Mouse (Mus musculus) heart, adult 2 months (tissue): Measurements from ENCODE around the gene Gpr19.

ENCODE experiments used
- CTCF ChIP-seq: fragments of 200-600 bp; IDR thresholded peaks from 2 replicates; pipeline ENCODE4 v1.8.1; 2022; ENCODE audit warnings: antibody characterized with exemption, mild to moderate bottlenecking, moderate library complexity
- POLR2A ChIP-seq: fragments of 200-500 bp; IDR thresholded peaks from 2 replicates; pipeline ENCODE4 v1.6.1; 2011; ENCODE audit warnings: mild to moderate bottlenecking, low read depth, low read length, control low read depth; ENCODE audit not compliant: insufficient read depth

GRCm38 (mm10) chr6:134830776-134831175, 67.6 kb downstream of the Gpr19 start:
- TF ChIP-seq CTCF (no peak), POLR2A (no peak)
